Mouse (Mus musculus): Measurements from ENCODE around the gene Shroom2. TPM values are rescaled to one million over a fixed set of nuclear protein-coding genes. Genes with fewer than 3 reads are reported as not detected.

Shroom2 gene
- total RNA-seq (2021) = 8.7 and 10.0 TPM in 2 replicates
- long read RNA-seq, experiment 1, full-length matches to known transcripts = 1 of 7 reads
- long read RNA-seq, experiment 1, partial matches to known transcripts = 3 of 7 reads
- long read RNA-seq, experiment 1, other reads (novel, unspliced or antisense) = 3 of 7 reads
- long read RNA-seq, experiment 2, full-length matches to known transcripts = 2 of 8 reads
- long read RNA-seq, experiment 2, partial matches to known transcripts = 1 of 8 reads
- long read RNA-seq, experiment 2, other reads (novel, unspliced or antisense) = 5 of 8 reads

DNA sequence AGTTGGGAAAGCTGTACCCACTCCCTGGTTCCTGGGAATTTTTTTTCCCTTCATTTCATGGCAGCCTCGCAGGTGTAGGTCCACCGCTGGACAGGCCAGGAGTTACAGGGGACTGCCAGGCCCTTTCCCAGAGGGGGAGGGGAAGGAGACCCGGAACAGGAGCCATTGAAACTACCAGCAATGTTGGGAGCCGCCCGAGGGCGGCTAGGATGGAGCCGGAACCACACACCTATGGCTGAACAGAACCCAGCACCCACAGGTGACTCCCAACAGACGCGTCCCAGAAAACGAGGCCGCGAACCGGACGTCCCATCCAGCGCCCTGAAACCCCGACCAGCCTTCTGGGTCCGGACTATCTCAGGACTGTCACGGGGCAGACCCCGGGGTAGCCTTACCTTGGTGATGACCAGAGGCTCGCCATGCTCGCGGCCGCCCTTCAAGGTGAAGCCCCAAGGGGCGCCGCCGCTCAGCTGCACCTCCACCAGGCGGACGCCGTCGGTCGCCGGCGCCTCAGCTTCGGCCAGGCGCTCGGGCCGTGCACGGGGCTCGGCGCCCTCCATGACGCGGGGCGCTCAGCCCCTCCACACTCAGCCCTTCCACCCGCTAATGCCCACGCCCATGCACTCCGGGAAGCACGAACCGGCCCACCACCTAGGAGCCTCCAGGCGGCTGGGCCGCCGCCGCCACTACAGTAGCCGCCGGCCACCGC is at the start of gene Shroom2:
Shroom2 (minus strand) TSS at position 575 of the 709 bp plus-strand sequence.
- DNase-seq = peak; percentile 32

DNA sequence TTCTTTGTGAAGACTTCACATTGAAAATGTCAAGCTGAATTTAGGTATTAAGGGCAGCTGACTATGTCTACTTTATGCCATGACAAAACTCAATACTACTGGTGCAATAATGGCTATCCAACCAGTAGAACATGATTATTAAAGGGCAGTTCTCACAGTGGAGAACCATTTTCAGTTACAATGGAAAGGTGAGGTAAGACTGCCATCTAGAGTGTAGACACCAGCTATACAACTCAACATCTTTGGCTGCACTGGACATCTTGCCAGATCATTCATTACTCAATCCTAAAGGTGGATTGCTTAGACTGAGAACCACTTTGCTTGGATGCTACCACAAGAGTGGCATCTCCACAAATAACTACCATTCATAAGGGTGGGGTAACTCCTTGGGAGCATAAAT is 49.7 kb upstream of the Shroom2 start:
- DNase-seq = no peak

DNA sequence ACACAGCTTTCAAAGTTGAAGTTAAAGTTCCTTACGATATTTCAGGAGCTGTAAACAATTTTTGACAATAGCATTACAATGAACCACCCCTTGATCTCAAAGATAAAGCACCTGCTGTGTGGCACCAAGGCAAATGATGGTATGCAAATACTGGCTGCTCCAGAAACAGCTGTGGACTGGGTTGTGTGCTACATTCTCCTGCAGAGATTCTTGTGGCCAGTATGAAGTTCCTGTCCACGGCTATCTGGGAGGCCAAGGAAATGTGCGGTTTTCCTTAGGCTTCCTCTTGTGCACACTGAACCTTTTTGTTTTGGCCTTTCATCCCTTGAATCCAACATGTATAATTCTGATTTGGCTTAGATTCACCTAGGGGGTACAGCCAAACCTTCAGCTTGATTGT is 44.1 kb upstream of the Shroom2 start:
- DNase-seq = no peak

DNA sequence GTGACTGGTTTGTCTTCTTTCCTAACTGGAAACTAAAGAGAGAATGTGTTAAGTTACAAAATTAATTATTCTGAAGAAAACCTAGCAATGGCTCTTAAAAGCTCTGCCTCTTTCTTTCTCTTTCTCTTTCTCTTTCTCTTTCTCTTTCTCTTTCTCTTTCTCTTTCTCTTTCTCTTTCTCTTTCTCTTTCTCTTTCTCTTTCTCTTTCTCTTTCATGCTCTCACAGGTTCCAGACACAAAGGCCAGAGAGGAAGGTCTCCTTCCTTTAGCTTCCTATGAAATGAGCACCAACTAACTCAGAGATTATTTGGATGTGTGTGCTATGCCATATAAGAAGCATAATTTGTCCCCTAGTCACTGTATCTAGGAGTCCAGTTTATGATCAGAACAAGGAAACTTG is 36.1 kb upstream of the Shroom2 start:
- no peak for DNase-seq

DNA sequence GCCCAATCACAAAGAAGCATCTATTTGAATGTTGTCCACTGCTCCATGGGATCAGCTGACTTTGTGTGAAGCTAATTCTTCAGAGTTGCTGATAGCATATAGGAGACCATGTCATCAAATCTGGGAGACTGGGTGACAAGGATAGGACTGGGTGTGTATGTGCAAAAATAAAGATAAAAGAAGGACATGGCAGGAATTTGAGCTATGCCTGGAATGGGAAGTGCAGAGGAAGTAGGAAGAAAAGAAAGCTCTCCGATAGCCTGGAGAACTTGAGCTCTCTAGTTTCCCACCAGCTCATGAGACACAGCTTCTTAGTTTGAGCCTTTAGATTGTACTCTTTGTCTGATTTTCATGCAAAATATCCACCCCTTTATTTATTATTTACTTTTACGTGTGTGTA is 19.3 kb upstream of the Shroom2 start:
- DNase-seq = no peak

DNA sequence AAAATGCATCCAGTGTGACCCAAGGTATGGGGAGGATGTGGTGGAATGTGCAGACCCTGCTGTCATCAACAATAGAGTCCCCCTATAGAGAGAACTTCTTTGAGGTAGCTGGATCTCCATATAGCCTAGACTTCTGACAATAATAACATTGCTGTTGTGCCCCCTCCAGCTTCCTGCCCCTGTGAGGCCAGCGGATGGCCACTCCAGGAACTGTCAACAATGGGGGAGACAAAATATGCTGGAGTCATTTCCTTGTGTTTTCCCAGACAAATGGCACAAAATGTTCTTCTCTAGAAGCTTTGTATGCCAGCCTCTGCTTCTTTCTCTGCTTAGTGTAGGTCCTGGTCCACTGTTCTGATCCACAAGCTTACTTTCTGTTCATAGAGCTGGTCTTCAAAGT is 18.9 kb upstream of the Shroom2 start:
- peak; percentile 13 for DNase-seq

DNA sequence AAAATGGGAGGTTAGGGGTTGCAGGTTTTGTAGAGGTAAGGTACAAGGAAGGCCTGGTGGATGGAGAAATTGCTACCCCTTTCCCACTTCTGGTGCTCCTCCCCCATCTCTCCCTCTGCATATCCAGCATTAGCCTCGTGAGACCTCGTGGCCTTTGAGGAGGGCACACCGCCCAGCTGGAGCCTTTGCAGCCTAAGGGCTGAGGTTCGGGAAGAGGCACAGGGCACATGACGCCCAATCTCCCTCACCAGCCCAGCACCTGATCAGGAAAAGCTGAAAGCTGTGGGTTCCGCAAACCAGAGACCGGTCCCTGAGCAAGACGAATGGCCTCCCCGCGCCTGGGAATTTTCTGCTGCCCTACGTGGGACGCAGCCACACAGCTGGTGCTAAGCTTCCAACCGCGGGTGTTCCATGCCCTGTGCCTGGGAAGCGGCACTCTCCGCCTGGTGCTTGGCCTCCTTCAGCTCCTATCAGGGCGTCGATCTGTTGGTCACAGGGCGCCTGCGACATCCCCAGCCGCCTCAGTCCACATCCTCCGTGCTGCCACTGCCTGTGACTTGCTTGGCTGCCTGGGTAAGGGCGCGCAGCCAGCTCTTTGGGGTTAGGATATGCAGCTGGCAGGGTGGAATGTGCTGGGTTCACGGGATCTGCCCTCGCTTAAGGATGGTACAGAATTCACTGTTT is 12.6 kb upstream of the Shroom2 start, which contains the start of gene Gpr143:
Gpr143 (plus strand) TSS at position 202 of the 684 bp plus-strand sequence.
- peak; percentile 41 for DNase-seq

DNA sequence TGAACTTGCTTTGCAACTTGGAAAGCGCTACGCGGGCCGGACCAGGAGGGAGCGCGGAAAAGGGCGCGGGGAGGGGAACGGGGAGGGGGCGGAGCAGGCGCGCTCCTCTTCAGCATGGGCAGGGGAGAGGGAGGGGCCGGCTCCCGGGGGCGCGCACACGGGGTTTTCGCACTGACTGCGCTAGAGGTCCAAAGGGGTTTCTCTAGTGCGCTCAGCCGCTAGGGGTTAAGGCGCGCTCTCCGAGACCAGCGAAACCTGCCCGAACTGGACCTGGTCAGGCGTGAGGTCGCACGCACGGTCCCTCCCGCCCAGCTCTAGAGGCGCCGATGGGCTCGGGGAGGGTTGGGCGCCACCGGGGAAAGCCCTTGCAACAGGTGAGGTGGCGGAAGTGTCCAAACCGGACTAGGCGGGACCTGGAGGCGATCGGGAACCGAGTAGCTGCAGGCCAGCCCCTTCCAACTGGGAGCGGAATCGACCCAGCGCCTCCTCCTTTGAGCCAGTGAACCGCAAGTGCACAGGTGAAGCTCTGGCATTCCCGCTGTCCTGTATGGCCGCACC is 414 bp upstream of the Shroom2 start:
- peak; percentile 86 for DNase-seq

DNA sequence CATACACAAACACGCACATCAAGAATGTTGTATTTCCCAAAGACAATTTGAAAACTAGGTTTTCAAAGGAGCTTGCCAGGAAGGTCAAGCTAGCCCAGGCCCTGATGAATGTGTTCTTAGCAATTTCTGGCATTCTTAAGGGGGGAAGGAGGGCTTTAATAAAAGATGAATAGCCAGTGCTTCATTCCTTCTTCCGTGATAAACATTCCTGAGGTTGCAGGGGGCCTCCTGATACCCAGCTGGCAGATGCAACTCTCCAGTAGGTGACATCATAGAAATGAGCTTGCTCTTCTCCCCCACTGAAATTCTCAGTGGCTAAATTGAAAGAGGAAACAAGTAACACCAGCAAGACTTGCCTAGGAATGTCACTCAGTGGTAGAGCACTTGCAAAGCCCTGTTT is 5.1 kb downstream of the Shroom2 start:
- DNase-seq = no peak

DNA sequence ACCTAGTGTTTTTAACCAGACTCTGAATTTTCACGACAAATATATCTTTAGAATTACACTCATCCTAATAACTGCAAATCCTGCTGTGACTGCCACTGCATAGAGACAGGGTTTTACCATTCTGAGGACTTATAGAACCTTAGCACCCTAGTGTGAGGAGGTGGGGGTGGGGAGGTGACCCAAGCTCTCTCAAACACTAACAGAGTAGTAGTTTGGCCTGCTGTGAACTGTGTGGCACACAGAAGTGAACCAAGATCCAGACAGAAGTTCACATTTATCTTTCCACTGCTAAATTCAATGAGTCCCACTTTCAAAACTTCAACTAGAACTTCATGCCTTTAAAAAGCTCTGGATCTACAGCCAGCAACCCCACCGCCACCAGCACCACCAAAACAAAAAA is 6.4 kb downstream of the Shroom2 start:
- no peak for DNase-seq

DNA sequence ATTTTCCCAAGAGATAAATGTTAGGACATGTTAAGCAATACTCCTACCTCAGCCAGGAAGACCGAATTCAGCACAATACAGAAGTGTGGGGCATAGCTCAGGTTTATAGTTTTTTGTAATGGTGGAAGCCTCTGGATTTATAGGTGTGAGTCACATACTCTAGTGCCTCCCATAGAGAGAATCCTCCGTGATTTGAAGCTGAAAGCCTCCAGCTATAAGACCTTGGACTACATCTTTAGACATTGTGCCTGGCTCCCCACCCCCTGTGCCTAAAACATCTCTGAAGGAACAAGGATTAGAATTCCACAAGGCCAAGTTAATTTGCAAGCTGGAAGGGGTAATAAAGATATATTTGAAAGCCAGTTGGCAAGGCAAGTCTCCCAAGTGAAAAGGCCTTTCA is 6.8 kb downstream of the Shroom2 start:
- peak; percentile 24 for DNase-seq

DNA sequence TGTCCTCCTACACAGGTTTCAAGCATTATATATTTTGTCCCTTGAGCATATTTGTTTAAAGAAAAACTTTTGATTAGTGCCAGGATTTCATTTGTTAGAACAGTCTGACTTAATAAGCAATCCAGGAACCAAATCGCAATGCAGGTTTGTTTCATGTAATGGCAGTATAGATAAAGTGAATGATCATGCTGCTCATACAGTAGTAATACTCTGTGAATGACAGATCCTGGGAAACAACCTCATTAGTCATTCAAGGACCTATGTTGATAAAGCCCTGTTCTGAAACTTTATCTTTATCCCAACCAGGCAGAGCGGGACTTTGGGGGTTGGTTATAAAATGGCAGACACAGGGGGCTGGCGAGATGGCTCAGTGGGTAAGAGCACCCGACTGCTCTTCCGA is 13.0 kb downstream of the Shroom2 start:
- no peak for DNase-seq

DNA sequence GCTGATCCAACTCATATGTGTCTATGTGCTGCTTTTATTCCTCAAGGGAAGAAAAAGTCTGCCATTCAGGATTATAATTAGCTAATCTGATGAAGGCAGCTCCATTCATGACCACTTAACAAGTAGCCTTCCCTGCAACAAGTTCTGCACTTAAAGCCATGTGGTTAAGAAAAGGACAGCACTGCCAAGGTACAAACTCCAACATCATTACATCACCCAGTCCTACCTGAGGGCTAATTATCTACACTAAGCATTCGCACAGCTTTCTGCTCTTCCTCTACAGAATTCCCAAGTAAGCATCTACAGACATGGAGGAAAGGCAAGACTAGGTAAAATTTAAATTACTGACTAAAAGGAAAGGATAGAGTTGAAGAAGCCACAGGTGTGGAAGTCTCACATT is 13.4 kb downstream of the Shroom2 start:
- DNase-seq = no peak

DNA sequence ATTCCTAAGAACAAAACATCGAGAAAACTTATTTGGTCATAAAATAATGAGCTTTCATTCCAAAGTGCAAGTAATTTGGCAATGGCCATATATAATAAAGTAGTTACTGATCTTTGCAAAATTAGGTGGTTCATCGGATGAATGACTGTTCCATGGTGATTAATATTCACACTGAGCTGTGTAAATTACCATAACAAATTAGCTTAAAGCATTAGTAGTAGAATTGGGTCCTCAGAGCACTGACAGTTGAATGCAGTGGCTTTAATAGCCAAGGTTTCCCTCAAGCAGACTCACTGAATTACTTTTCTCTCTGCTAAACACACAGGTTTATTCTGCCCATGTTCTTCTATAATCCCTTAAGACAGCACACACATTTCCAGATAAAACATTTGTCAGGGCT is 23.3 kb downstream of the Shroom2 start:
- no peak for DNase-seq

DNA sequence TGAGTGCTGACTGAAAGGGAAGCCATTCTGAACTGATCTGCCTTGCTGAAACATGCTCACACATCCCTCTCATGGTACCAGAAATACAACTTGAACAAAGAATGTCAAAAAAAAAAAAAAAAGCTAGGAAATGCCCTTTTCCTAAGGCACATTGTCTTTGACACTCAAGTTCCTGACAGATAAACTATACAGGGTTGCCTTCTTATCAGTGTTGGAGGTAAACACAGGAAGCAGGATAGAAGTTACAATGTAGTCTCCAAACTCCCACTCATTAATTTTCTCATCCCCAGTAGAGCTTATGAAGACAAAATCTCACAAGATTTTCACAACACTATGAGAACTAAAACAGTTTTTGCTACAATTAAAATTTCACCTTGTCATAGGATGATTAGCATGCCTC is 25.6 kb downstream of the Shroom2 start:
- no peak for DNase-seq

DNA sequence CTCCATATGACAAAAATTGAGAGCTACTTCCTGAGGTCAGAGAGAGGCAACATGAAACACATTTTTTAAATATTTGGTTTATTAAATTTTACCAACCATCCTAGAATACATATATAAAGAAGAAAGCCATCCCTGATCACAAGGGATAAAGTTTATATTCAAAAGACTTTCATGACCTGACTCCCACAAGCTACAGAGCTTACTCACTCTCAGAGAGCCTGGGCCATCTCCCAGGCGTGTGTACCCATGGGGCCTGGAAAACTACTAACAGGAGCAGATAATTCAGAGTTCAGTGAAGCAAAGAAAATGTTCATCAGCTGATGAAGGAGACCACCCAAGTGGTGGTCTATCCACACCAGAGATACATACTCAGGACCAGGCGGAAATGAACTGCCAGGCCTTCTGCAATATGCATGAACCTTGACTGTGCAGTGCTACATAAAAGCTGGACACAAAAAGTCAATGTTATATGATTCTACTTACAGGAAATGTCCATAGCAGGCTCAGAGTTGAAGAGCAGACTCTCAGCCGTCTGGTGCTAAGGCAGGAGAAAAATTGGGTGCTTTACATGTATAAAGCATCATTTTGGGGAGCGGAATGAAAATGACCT is 30.4 kb downstream of the Shroom2 start:
- DNase-seq = no peak

DNA sequence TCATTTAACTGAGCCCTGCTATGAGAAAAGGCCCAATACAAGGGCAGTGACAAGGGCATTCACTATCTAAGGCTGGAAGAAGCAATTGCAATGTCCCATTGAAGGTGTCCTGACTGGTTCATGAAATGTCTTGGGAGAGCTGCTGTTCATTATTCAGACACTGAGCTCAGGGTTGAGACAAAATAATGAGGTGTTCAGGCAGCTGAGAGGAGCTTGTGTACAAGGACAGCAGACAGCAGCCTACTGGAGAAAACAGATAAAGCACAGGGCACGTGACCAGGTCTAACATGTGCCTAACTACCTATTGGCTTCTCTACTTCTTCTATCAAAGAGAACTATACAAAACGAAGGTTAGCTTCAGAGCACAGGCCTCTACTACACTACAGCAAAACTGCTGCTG is 31.1 kb downstream of the Shroom2 start:
- DNase-seq = no peak

DNA sequence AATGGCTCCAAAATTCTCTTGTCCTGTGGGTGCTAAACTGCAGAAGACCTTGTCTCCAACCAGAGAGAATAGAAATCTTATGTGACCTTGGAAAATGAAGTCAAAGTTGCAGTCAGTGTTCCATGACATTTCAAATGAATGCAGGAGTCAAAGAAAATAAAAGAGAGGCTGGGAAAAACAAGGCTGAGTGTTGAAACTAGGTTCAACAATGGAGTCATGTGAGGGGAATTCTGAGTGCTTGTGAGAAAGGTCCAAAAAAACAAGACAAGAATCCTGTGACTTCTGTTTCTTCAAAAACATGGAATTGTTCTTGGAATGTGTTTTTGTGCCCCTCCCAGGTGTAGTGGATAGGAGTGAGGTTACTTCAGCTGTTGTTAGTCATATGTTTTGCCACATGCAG is 34.0 kb downstream of the Shroom2 start:
- DNase-seq = no peak

DNA sequence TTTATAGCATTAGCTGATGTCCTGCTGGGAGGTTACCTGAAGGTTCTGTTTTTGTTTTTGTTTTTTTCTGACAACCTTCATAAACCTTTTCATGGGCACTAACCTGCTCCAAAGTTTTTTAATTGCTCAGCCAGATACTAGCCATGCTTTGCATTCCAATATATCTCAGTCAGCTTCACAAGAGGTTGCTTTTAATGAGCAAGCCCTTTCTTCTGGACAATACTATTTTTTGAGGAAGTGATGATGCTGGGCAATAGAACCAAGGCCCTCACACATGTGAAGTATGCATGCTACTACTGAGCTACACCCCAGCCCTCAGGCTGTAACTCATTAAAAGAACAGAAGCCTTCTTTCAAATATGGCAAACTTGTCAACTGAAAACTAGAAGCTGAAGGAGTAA is 52.6 kb downstream of the Shroom2 start:
- no peak for DNase-seq

DNA sequence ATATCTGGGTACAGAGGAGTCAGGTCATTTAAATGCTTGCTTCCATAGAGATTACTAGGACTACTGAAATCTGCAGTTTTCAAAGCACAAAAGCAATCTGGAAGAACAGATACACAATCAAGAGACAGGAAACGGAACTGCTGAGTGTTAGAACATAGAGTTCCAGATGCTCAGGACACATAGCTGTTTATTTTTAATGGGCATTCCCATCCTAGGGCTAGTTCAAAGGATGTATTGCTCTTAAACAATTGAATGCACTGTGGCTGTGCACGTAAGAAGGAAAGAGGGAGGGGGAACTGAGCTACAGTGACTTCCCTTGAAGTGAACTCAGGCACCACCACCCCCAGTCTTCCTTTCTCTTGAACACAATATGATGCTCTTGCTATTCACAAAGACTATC is 58.5 kb downstream of the Shroom2 start:
- peak; percentile 7 for DNase-seq

DNA sequence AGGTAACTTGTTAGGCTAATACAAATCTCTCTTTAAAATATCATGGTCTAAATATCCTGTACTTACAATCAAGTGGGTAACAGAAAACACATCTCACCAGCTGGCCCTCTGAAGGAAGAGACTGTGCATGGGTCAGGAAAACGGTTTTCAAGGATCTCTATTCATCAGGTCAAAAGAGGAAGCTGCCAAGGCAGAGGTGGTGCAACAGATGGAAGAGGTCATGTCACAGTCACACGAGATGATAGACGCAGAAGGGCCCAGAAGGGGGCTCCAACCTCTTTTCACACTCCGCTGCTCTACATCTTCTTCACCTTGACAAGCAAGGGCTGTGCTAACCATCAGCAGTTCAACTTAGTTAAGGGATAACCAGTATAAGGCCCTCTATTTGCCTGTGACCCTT is 60.9 kb downstream of the Shroom2 start:
- DNase-seq = peak; percentile 31

DNA sequence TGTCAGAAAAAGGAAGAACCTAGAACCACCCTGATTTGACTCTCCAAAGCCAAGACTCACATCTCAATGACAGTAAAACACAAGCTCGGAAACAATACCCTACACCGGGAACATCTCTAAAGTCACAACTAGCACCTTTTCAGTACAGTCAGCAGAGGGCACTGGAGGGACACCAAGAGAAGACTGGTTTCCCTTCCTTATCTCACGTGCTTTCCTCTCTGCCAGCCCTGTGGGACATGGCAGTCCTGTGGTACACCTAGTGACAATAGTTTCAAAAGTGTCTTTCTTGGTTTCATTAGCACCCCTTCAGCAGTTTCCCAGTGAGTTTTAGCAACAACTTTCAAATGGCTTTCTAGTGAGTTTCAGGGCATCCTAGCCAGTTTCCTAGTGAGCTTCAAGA is 63.9 kb downstream of the Shroom2 start:
- peak; percentile 67 for DNase-seq

DNA sequence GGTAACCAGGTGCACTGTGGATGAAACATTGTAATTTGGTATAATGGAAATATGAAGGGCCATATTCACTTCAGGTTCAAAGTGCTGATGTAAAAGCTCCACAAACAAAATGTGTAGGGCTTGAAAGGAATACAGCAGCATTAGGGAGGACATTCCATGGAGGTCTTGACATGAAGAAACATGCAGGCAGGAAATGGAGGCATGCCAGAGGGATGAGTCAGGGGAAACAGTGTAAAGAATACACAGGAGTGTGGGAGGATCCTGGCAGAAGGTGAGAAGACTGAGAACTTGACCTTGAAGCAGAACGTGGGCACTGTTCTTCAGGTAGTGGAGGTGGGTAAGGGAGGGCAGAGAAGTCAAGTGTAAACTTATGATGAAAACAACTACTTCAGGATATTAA is 65.6 kb downstream of the Shroom2 start:
- peak; percentile 17 for DNase-seq
